ENCODE assay signal across 18 mouse cellular contexts in the genomic region with DNA sequence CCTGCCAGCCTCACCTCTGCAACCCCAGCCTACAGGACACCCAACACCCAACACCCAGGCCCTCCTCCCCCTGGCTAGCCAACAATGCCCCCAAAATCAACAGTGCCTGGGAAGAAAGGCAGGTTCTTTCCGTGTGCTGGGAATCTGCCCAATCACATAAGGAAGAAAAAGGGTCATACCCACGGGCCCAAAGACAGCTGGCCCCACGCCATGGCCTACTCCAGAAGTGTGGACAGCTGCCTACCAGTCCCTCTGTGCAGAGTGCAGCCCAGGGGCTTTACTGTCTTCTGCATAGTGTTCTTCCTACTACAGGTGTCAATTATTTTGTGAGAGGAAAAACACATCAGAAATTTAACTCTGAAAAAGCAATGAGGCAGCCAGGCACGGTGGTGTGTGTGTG. TPM values are rescaled to one million over a fixed set of nuclear protein-coding genes. Genes with fewer than 3 reads are reported as not detected.
DNase-seq lines count a peak whose midpoint lies in the region.
"Had no signal": no experiment of that assay in that cellular context is flagged by ENCODE, and none has a peak within 500 bp of the region (broad histone marks: within the 10 kb centered on the region; RNA-seq: fewer than 3 reads in every experiment).

No protein-coding gene starts in this region.

- peak; percentile 51 for DNase-seq in left cerebral cortex, postnatal 4 days
- no peak for DNase-seq in left cerebral cortex, adult 8-10 months (ENCODE audit: low spot score in 2 of 2)
- DNase-seq in right cerebral cortex, postnatal 4 days = peak; percentile 28
- no peak for DNase-seq in right cerebral cortex, postnatal 14 days
- DNase-seq in Muller cell, postnatal 12 days (ENCODE audit: inconsistent ontology term) = peak; percentile 36
- DNase-seq in NIH3T3 (ENCODE audit: low read depth) = peak; percentile 34
- no peak for DNase-seq in ovary, postnatal 14 days (ENCODE audit: low spot score)
- DNase-seq: adrenal gland, adult 2 months; adrenal gland, postnatal 10 days; adrenal gland, postnatal 25 days; cerebellum, adult 11-12 months; cerebellum, adult 2 months; cerebellum, adult 9-10 months; cerebellum, postnatal 36 days; embryo, embryonic 11 days had no signal

- intact Hi-C loops in left cerebral cortex, postnatal 4 days (cut with DNase I) = no loop called here

RNA-seq across cellular contexts. Expression of a gene that starts 8.2 kb away (rescaled TPM):
- 10 to 100 TPM; 26.6 to 27.8 TPM for total RNA-seq in left cerebral cortex, postnatal 4 days (2021)
- 10 to 100 TPM; 18.0 to 19.4 (median 19.2) TPM for total RNA-seq in left cerebral cortex, adult 8-10 months (2022)

RNA-seq across cellular contexts. Expression of a gene that starts 12.1 kb away (rescaled TPM):
- not detected for total RNA-seq in left cerebral cortex, postnatal 4 days (2021)
- total RNA-seq in left cerebral cortex, adult 8-10 months (2022) = not detected
- total RNA-seq: common myeloid progenitor, adult 5-6 weeks; ES-E14; MEL had no signal

RNA-seq across cellular contexts. Expression of a gene that starts 46.4 kb away (rescaled TPM):
- total RNA-seq in left cerebral cortex, postnatal 4 days (2021) = not detected
- total RNA-seq in left cerebral cortex, adult 8-10 months (2022) = not detected
- total RNA-seq: adrenal gland, adult 2 months; adrenal gland, postnatal 25 days; ES-E14 had no signal

Comparison
In these comparisons a context has a peak if more than half of its experiments do, and no peak if none do; other contexts are left out.
1. DNase-seq: peak in left cerebral cortex, postnatal 4 days (single experiment), right cerebral cortex, postnatal 4 days (single experiment), Muller cell, postnatal 12 days (single experiment) and NIH3T3 (single experiment); none in left cerebral cortex, adult 8-10 months (0 of 2), right cerebral cortex, postnatal 14 days (single experiment) and ovary, postnatal 14 days (single experiment).